Mouse (Mus musculus) megakaryocyte, adult 5-6 weeks (primary cell): ENCODE measurements around the gene Itgb6. TPM values are rescaled to one million over a fixed set of nuclear protein-coding genes. Genes with fewer than 3 reads are reported as not detected.

ENCODE experiments used
- total RNA-seq, 2 experiments: library from RNA; stranded (forward) in 1 of 2; stranded (reverse) in 1 of 2; fragments of 153-499, 151-499 nt in 1 of 2; fragments of 221-1000, 200-1000 nt in 1 of 2; gene quantifications; 2 replicates each; pipeline versions ENCODE4 v1.2.3 to v1.2.4; 2015 to 2017

The Itgb6 gene
- total RNA-seq, 2 experiments from 2014 or later: not detected

Other genes starting within 250 kb of the Itgb6 start
- gene Pla2r1, start 169.3 kb downstream of the Itgb6 start, total RNA-seq (2015): not detected in 2 replicates
- gene Pla2r1, start 169.3 kb downstream of the Itgb6 start, total RNA-seq (2017): not detected in 2 replicates
- gene Rbms1, start 240.5 kb upstream of the Itgb6 start, total RNA-seq (2015): 110 and 115 TPM in 2 replicates
- 97.8 and 105 TPM in 2 replicates for gene Rbms1, start 240.5 kb upstream of the Itgb6 start, total RNA-seq (2017)